Mouse (Mus musculus): ENCODE measurements around the gene Enah. TPM values are rescaled to one million over a fixed set of nuclear protein-coding genes. Genes with fewer than 3 reads are reported as not detected.

Gene Enah
- polyA plus RNA-seq, 1 experiment from 2014 or later = 40.4 TPM

DNA sequence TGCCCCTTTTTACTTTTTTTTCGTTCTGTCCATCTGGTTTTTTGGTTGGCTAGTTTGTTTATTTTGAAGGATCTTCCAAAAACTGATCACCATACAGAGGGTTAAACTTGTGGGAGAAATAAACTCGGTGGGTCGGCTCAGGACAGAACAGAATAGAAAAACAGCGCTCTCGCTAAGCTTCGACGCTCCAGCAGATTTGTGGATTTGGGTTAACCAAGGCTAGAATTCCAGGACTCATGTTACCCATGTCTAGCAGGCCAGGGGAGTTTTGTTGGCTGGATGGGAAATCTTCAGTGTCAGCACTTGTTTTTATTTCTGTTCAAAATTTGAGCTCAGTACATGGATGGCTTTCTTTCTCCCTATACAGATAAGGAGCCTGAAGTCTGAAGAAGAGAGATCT is 30.0 kb upstream of the Enah start:
- H3K4me3 ChIP-seq (replicated peaks) = no peak overlapping the region
- no peak overlapping the region for H3K4me2 ChIP-seq
- H3K9me3 ChIP-seq = no peaks in the 10 kb centered on the region
- H3K27me3 ChIP-seq = no peaks in the 10 kb centered on the region
- peaks cover 16% of the 10 kb centered on the region for H3K4me1 ChIP-seq
- ATAC-seq (ENCODE audit: low FRiP score) = no peak
- no peak overlapping the region for H3K27ac ChIP-seq
- no peak overlapping the region for H3K9ac ChIP-seq
- WGBS = 83% methylated on average over 7 of the region's 7 CpGs
- no peaks in the 10 kb centered on the region for H3K36me3 ChIP-seq (replicated peaks)

DNA sequence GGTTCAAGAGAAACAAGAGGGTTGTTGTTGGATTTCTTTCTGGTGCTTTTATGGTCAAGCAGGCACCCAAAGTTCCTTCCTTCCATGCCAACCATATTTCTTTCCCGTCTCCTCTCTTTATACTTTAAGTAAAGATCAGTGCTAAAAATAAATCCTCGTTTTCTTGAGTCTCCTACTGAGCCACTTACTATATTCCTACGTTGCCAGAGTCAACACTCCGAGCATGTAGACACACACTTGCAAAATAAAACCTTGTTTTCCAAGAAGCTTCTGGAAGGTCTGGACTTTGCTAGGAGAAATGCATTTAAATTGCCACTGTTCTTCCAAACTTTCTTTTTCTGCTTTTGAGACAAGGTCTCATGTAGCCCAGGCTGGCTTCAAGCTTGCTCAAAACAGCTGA is 28.3 kb upstream of the Enah start:
- Histone ChIP-seq H3K4me1 (peaks cover 14% of the 10 kb centered on the region), H3K4me2 (no peak overlapping the region), H3K27ac (no peak overlapping the region), H3K9me3 (no peaks in the 10 kb centered on the region), H3K4me3 (replicated peaks) (no peak overlapping the region), H3K9ac (no peak overlapping the region), H3K36me3 (replicated peaks) (no peaks in the 10 kb centered on the region), H3K27me3 (no peaks in the 10 kb centered on the region)
- ATAC-seq (ENCODE audit: low FRiP score) = no peak
- WGBS = 88% methylated on average over 4 of the region's 4 CpGs

- Histone ChIP-seq H3K9me3 (no peaks in the 10 kb centered on the region), H3K4me1 (peaks cover 11% of the 10 kb centered on the region), H3K4me2 (no peak overlapping the region), H3K9ac (no peak overlapping the region), H3K27me3 (no peaks in the 10 kb centered on the region), H3K36me3 (replicated peaks) (no peaks in the 10 kb centered on the region), H3K4me3 (replicated peaks) (no peak overlapping the region), H3K27ac (no peak overlapping the region)
- no peak for ATAC-seq (ENCODE audit: low FRiP score)
- WGBS = 85% methylated on average over 3 of the region's 3 CpGs
These were observed 27.4 kb upstream of the Enah start for GRCm38 (mm10) chr1:182047016-182047690.

- H3K9me3 ChIP-seq = no peaks in the 10 kb centered on the region
- no peaks in the 10 kb centered on the region for H3K27me3 ChIP-seq
- peaks cover 11% of the 10 kb centered on the region for H3K4me1 ChIP-seq
- H3K4me2 ChIP-seq = no peak overlapping the region
- no peak overlapping the region for H3K9ac ChIP-seq
- no peak overlapping the region for H3K27ac ChIP-seq
- 72% methylated on average over 4 of the region's 4 CpGs for WGBS
- H3K4me3 ChIP-seq (replicated peaks) = no peak overlapping the region
- no peaks in the 10 kb centered on the region for H3K36me3 ChIP-seq (replicated peaks)
- no peak for ATAC-seq (ENCODE audit: low FRiP score)
These were observed 25.4 kb upstream of the Enah start for GRCm38 (mm10) chr1:182045208-182045607.

DNA sequence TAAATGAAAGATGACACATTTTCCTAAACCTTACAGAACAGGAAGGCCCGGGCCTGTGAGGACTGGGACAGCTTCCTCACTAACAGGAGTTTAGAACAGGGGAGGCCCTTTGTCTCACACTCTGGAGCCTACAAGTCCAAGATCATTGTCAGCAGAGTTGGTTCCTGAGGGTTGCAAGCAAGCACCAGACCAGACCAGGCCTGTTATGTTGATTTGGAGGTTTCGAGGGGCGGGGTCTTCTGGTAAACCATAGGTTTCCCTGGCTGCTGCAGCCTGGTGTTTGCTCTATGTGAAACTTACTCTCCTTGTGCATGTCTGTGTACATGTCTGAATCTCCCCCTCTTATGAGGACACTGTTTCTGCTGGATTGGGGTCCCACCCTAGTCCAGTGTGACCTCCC is 20.7 kb upstream of the Enah start:
- Histone ChIP-seq H3K4me3 (replicated peaks) (no peak overlapping the region), H3K36me3 (replicated peaks) (no peaks in the 10 kb centered on the region), H3K9me3 (no peaks in the 10 kb centered on the region), H3K4me2 (no peak overlapping the region), H3K27me3 (no peaks in the 10 kb centered on the region), H3K27ac (no peak overlapping the region), H3K9ac (no peak overlapping the region), H3K4me1 (peaks cover 8% of the 10 kb centered on the region)
- ATAC-seq (ENCODE audit: low FRiP score) = no peak
- 85% methylated on average over 3 of the region's 3 CpGs for WGBS

GRCm38 (mm10) chr1:182031757-182032156 is 12.0 kb upstream of the Enah start:
- H3K4me2 ChIP-seq = no peak overlapping the region
- H3K9ac ChIP-seq = no peak overlapping the region
- H3K36me3 ChIP-seq (replicated peaks) = no peaks in the 10 kb centered on the region
- H3K4me3 ChIP-seq (replicated peaks) = no peak overlapping the region
- no peaks in the 10 kb centered on the region for H3K27me3 ChIP-seq
- ATAC-seq (ENCODE audit: low FRiP score) = no peak
- H3K4me1 ChIP-seq = peaks cover 7% of the 10 kb centered on the region
- no peak overlapping the region for H3K27ac ChIP-seq
- no peaks in the 10 kb centered on the region for H3K9me3 ChIP-seq

- no peaks in the 10 kb centered on the region for H3K27me3 ChIP-seq
- no peaks in the 10 kb centered on the region for H3K36me3 ChIP-seq (replicated peaks)
- H3K4me1 ChIP-seq = peaks cover 7% of the 10 kb centered on the region
- H3K9me3 ChIP-seq = no peaks in the 10 kb centered on the region
- H3K4me3 ChIP-seq (replicated peaks) = no peak overlapping the region
- H3K27ac ChIP-seq = no peak overlapping the region
- H3K9ac ChIP-seq = no peak overlapping the region
- no peak overlapping the region for H3K4me2 ChIP-seq
- no peak for ATAC-seq (ENCODE audit: low FRiP score)
- WGBS = 82% methylated on average over 6 of the region's 6 CpGs
These were observed 11.3 kb upstream of the Enah start for GRCm38 (mm10) chr1:182031066-182031465.

- H3K4me1 ChIP-seq = peaks cover 7% of the 10 kb centered on the region
- no peaks in the 10 kb centered on the region for H3K36me3 ChIP-seq (replicated peaks)
- H3K27me3 ChIP-seq = no peaks in the 10 kb centered on the region
- no peak overlapping the region for H3K4me2 ChIP-seq
- no peak overlapping the region for H3K4me3 ChIP-seq (replicated peaks)
- WGBS = 71% methylated on average over 5 of the region's 5 CpGs
- H3K9ac ChIP-seq = no peak overlapping the region
- H3K9me3 ChIP-seq = no peaks in the 10 kb centered on the region
- no peak for ATAC-seq (ENCODE audit: low FRiP score)
- no peak overlapping the region for H3K27ac ChIP-seq
These were observed 10.3 kb upstream of the Enah start for GRCm38 (mm10) chr1:182029989-182030649.

DNA sequence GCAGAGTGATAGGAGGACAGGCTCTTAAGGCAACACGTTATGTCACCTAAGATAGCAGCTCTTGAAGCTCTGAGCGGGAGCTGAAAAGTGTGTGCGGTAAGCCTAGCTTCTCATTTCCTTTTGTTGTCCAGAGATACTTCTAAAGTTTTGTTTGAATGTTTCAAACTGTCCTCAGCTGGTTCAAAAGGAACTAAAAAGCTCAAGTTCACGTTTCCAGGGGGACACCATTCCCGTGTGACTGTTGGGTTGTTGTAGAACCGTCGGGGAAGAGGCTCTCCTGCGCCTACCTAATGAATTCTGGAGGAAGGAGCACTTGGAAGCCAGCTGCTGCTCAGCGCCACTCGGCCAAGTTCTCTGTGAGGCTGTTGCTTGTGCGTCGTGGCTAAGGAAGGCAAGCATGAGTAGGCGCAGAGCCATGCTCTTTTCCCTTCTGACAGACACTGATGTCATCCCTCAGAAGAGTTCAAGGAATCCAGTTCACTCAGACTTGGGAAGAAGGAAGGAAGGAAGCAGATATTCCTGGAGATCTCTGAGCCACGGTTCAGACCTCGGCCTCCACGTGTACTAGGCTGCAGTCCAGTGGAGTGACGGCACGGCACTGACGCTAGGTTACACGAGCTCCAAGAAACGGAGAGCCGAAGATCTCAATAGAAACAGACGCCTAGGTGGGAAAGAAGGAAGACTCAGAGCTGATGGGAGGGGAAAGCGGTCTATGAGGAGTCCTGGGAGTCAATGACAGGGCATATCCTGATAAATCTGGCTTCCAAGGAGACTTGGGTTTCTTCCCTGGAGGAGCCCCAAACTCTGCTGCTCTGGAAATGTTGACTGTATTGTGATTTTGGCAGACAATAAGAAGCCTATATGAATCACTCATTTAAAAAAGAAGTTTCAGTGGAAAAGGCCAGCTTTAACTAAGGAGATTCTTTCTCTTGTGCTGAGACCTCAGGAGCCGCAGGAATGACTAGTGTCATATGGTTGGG is 8.7 kb upstream of the Enah start:
- WGBS = 89% methylated on average over 25 of the region's 25 CpGs
- ATAC-seq (ENCODE audit: low FRiP score) = no peak
- Histone ChIP-seq H3K4me1 (peaks cover 7% of the 10 kb centered on the region; the same call in 1 of the 2 replicates), H3K9ac (no peak overlapping the region), H3K9me3 (no peaks in the 10 kb centered on the region), H3K36me3 (replicated peaks) (no peaks in the 10 kb centered on the region), H3K4me2 (no peak overlapping the region), H3K27me3 (no peaks in the 10 kb centered on the region), H3K4me3 (replicated peaks) (no peak overlapping the region), H3K27ac (no peak overlapping the region)

GRCm38 (mm10) chr1:182027426-182027979 is 7.7 kb upstream of the Enah start:
- H3K4me2 ChIP-seq = no peak overlapping the region
- no peak overlapping the region for H3K4me3 ChIP-seq (replicated peaks)
- peaks cover 7% of the 10 kb centered on the region; the same call in 1 of the 2 replicates for H3K4me1 ChIP-seq
- ATAC-seq (ENCODE audit: low FRiP score) = no peak
- no peaks in the 10 kb centered on the region for H3K36me3 ChIP-seq (replicated peaks)
- no peak overlapping the region for H3K9ac ChIP-seq
- no peak overlapping the region for H3K27ac ChIP-seq
- no peaks in the 10 kb centered on the region for H3K27me3 ChIP-seq
- no peaks in the 10 kb centered on the region for H3K9me3 ChIP-seq
- 47% methylated on average over 9 of the region's 9 CpGs for WGBS

DNA sequence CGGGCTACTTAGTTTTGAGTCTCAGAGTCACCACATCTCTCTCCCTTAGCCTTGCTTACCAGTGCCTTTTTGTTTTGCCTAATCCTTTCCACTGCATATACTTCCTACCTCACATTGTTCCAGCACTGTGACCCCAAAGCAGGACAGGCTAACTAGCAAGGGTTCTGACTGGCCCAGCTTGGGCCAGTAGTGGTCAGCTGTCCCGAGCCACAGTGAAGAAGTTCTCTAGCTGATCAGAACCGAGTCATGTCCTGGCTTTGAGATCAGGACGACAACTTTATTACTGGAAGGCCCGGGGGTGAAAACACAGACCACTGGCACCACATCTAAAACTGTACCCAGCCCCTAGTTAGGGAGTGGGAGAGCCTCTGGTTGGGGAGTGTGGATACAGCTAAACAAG is 7.0 kb upstream of the Enah start:
- Histone ChIP-seq H3K9ac (no peak overlapping the region), H3K36me3 (replicated peaks) (no peaks in the 10 kb centered on the region), H3K4me2 (no peak overlapping the region), H3K27me3 (no peaks in the 10 kb centered on the region), H3K4me3 (replicated peaks) (no peak overlapping the region), H3K4me1 (peaks cover 7% of the 10 kb centered on the region; the same call in 1 of the 2 replicates), H3K27ac (no peak overlapping the region), H3K9me3 (no peaks in the 10 kb centered on the region)
- no peak for ATAC-seq (ENCODE audit: low FRiP score)
- 88% methylated on average over 5 of the region's 5 CpGs for WGBS

DNA sequence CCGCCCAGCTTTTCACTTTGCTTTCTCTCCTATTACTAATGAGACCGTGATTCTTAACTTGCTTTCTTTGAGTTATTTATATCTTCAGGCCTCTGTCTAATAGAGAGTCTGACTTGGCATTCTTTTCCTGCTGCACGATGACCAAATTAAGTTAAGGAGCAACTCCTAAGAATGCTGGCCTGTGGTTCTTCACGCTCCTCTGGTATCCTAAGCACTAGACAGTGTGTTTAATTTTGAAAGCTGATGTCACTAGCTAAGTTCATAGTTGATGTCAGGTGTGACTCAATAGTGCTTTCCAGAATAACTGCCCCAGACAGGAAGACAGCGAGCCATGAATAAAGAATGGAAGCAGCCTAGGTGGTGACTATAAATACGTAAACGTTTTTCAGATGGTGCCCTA is 6.3 kb upstream of the Enah start:
- Histone ChIP-seq H3K4me1 (peaks cover 14% of the 10 kb centered on the region), H3K9ac (no peak overlapping the region), H3K36me3 (replicated peaks) (no peaks in the 10 kb centered on the region), H3K27me3 (no peaks in the 10 kb centered on the region), H3K9me3 (no peaks in the 10 kb centered on the region), H3K27ac (no peak overlapping the region), H3K4me2 (no peak overlapping the region), H3K4me3 (replicated peaks) (no peak overlapping the region)
- WGBS = 66% methylated on average over 7 of the region's 7 CpGs
- ATAC-seq (ENCODE audit: low FRiP score) = no peak

All from forebrain, embryonic 12.5 days (tissue).